Mouse (Mus musculus) CH12.LX (cell line): ENCODE measurements around the gene Gm43064. TPM values are rescaled to one million over a fixed set of nuclear protein-coding genes. Genes with fewer than 3 reads are reported as not detected.
"Not testable (repeated sequence)": the region's sequence is repeated elsewhere in the genome, so short reads cannot be mapped to it uniquely, and the experiment has no call there.

Experiments used
- DNase-seq: peaks from one replicate; pipeline ENCODE4 v3.0.0-alpha.2; 2013; ENCODE audit errors: extremely low read depth
- H3K27ac ChIP-seq: 2 replicates; pipeline ENCODE4 v1.5.1; 2012; ENCODE audit warnings: low read depth, mild to moderate bottlenecking, control low read depth, moderate library complexity; ENCODE audit not compliant: insufficient read depth
- H3K27me3 ChIP-seq: replicated peaks from 2 replicates; pipeline ENCODE3; 2012; ENCODE audit warnings: inconsistent platforms
- H3K36me3 ChIP-seq, 2 experiments: replicated peaks in 1 of 2; 2 replicates each; pipeline versions ENCODE3 to v1.6.1; 2012; ENCODE audit warnings: inconsistent platforms in 1 of 2, low read length in 1 of 2, mild to moderate bottlenecking in 1 of 2, mixed read lengths in 1 of 2, moderate library complexity in 1 of 2; ENCODE audit not compliant: control insufficient read depth in 1 of 2, insufficient read depth in 1 of 2
- H3K4me1 ChIP-seq, 2 experiments: 2 replicates each; pipeline ENCODE4 v1.6.1; 2012; ENCODE audit warnings: inconsistent platforms in 1 of 2, moderate library complexity in 1 of 2; ENCODE audit not compliant: insufficient read depth in 2 of 2, control insufficient read depth in 1 of 2
- H3K4me2 ChIP-seq: 2 replicates; pipeline ENCODE4 v1.6.1; 2012; ENCODE audit warnings: low read depth, mild to moderate bottlenecking, control low read depth; ENCODE audit not compliant: poor library complexity, insufficient read depth, severe bottlenecking
- H3K4me3 ChIP-seq, 3 experiments: fragments of 150-350 bp in 1 of 3; sonication (generic) in 1 of 3; replicated peaks in 1 of 3; 2 replicates each; pipeline versions ENCODE3 to v1.5.1; 2011 to 2012; ENCODE audit warnings: low read depth in 2 of 3, low read length in 2 of 3, mild to moderate bottlenecking in 2 of 3, moderate library complexity in 2 of 3, control low read depth in 1 of 3, improper control_type of control experiment in 1 of 3, inconsistent platforms in 1 of 3, mixed read lengths in 1 of 3; ENCODE audit not compliant: poor library complexity in 1 of 3
- H3K79me2 ChIP-seq: replicated peaks from 2 replicates; pipeline ENCODE4 v1.6.1; 2012; ENCODE audit warnings: mild to moderate bottlenecking, moderate library complexity; ENCODE audit not compliant: control insufficient read depth, poor library complexity, insufficient read depth, severe bottlenecking; ENCODE audit errors: extremely low read depth
- H3K9ac ChIP-seq: 2 replicates; pipeline ENCODE4 v1.6.1; 2012; ENCODE audit warnings: low read depth, mild to moderate bottlenecking, control low read depth, moderate library complexity; ENCODE audit not compliant: insufficient read depth
- H3K9me3 ChIP-seq: replicated peaks from 2 replicates; pipeline ENCODE3; 2012; ENCODE audit warnings: low read length, inconsistent platforms, mixed read lengths
- BHLHE40 ChIP-seq: IDR thresholded peaks from 2 replicates; pipeline ENCODE4 v1.6.1; 2011; ENCODE audit warnings: mild to moderate bottlenecking, low read depth, low read length, improper control_type of control experiment
- CTCF ChIP-seq, 2 experiments: IDR thresholded peaks in 1 of 2; conservative IDR thresholded peaks in 1 of 2; 2 replicates each; pipeline ENCODE4 v1.5.1; 2011 to 2012; ENCODE audit warnings: low read depth in 2 of 2, low read length in 2 of 2, improper control_type of control experiment in 1 of 2, inconsistent platforms in 1 of 2, mild to moderate bottlenecking in 1 of 2, moderate library complexity in 1 of 2
- ELF1 ChIP-seq: IDR thresholded peaks from 2 replicates; pipeline ENCODE4 v1.6.1; 2014; ENCODE audit warnings: low read depth, mild to moderate bottlenecking, inconsistent platforms, low read length, improper control_type of control experiment
- ETS1 ChIP-seq: conservative IDR thresholded peaks from 2 replicates; pipeline ENCODE4 v1.6.1; 2012; ENCODE audit warnings: low read depth, mild to moderate bottlenecking, inconsistent platforms, low read length, improper control_type of control experiment, moderate library complexity
- GABPA ChIP-seq: IDR thresholded peaks from 2 replicates; pipeline ENCODE4 v1.6.1; 2012; ENCODE audit warnings: low read depth, low read length, improper control_type of control experiment, inconsistent platforms; ENCODE audit not compliant: insufficient replicate concordance
- IRF4 ChIP-seq: IDR thresholded peaks from 2 replicates; pipeline ENCODE4 v1.6.1; 2014; ENCODE audit warnings: low read depth, mild to moderate bottlenecking, inconsistent platforms, low read length, improper control_type of control experiment
- JUND ChIP-seq: conservative IDR thresholded peaks from 2 replicates; pipeline ENCODE4 v1.6.1; 2011; ENCODE audit warnings: low read depth, low read length, improper control_type of control experiment
- KAT2A ChIP-seq: IDR thresholded peaks from 2 replicates; pipeline ENCODE4 v1.6.1; 2012; ENCODE audit warnings: low read length, improper control_type of control experiment, inconsistent platforms; ENCODE audit not compliant: insufficient replicate concordance
- MAFK ChIP-seq: IDR thresholded peaks from 2 replicates; pipeline ENCODE4 v1.6.1; 2011; ENCODE audit warnings: low read length, improper control_type of control experiment; ENCODE audit not compliant: insufficient replicate concordance
- MAX ChIP-seq: IDR thresholded peaks from 2 replicates; pipeline ENCODE4 v1.6.1; 2011; ENCODE audit warnings: low read length, improper control_type of control experiment
- MXI1 ChIP-seq: IDR thresholded peaks from 2 replicates; pipeline ENCODE4 v1.6.1; 2011; ENCODE audit warnings: mild to moderate bottlenecking, low read depth, low read length, improper control_type of control experiment
- MYC ChIP-seq: IDR thresholded peaks from 2 replicates; pipeline ENCODE4 v1.6.1; 2011; ENCODE audit warnings: low read depth, mild to moderate bottlenecking, improper control_type of control experiment, low read length
- NELFE ChIP-seq: IDR thresholded peaks from 2 replicates; pipeline ENCODE4 v1.6.1; 2011; ENCODE audit warnings: low read depth, low read length, improper control_type of control experiment
- PAX5 ChIP-seq: IDR thresholded peaks from 2 replicates; pipeline ENCODE4 v1.6.1; 2012; ENCODE audit warnings: low read length, inconsistent platforms, mixed read lengths
- POLR2A ChIP-seq: IDR thresholded peaks from 2 replicates; pipeline ENCODE4 v1.6.1; 2011; ENCODE audit warnings: low read depth, mild to moderate bottlenecking, improper control_type of control experiment, low read length
- POLR2AphosphoS2 ChIP-seq: IDR thresholded peaks from 2 replicates; pipeline ENCODE4 v1.6.1; 2011; ENCODE audit warnings: low read depth, low read length, improper control_type of control experiment
- SIN3A ChIP-seq: IDR thresholded peaks from 2 replicates; pipeline ENCODE4 v1.6.1; 2012; ENCODE audit warnings: low read length, improper control_type of control experiment, inconsistent platforms
- SMC3 ChIP-seq: IDR thresholded peaks from 2 replicates; pipeline ENCODE4 v1.6.1; 2011; ENCODE audit warnings: low read depth, low read length, improper control_type of control experiment
- TBP ChIP-seq: conservative IDR thresholded peaks from 2 replicates; pipeline ENCODE4 v1.6.1; 2011; ENCODE audit warnings: low read depth, low read length, improper control_type of control experiment
- TCF12 ChIP-seq: IDR thresholded peaks from 2 replicates; pipeline ENCODE4 v1.6.1; 2014; ENCODE audit warnings: low read depth, mild to moderate bottlenecking, inconsistent platforms, low read length, improper control_type of control experiment
- UBTF ChIP-seq: IDR thresholded peaks from 2 replicates; pipeline ENCODE4 v1.6.1; 2012; ENCODE audit warnings: low read depth, mild to moderate bottlenecking, inconsistent platforms, low read length, improper control_type of control experiment, moderate library complexity
- USF1 ChIP-seq: IDR thresholded peaks from 2 replicates; pipeline ENCODE4 v1.6.1; 2014; ENCODE audit warnings: low read depth, mild to moderate bottlenecking, inconsistent platforms, low read length, improper control_type of control experiment
- ZC3H11A ChIP-seq: IDR thresholded peaks from 2 replicates; pipeline ENCODE4 v1.6.1; 2012; ENCODE audit warnings: low read depth, mild to moderate bottlenecking, inconsistent platforms, low read length, improper control_type of control experiment
- ZNF384 ChIP-seq: IDR thresholded peaks from 2 replicates; pipeline ENCODE4 v1.6.1; 2012; ENCODE audit warnings: low read depth, low read length, improper control_type of control experiment, inconsistent platforms
- dilution Hi-C: fragments of 300-500 bp; cut with MboI; formaldehyde crosslinking; loops from 2 replicates; pipeline ENCODE4 v1.14.3; 2020; ENCODE audit warnings: low sequenced_read_pairs; ENCODE audit not compliant: extremely low pct_unique_long_range_greater_than_20kb, extremely low pct_ligation_motif_present
- in situ Hi-C: fragments of 300-500 bp; cut with MboI; formaldehyde crosslinking; loops from 3 replicates; pipeline ENCODE4 v1.14.3; 2019; ENCODE audit warnings: low sequenced_read_pairs, low pct_ligation_motif_present, low pct_unique_long_range_greater_than_20kb, mixed read lengths
- polyA plus RNA-seq: library from polyadenylated mRNA; unstranded; fragments of >175 nt; gene quantifications from 2 replicates; pipeline ENCODE4 v1.2.1, GENCODE M21; 2012; ENCODE audit warnings: low read depth; ENCODE audit not compliant: insufficient read length
- total RNA-seq, 2 experiments: library from RNA; depleted of rRNA; stranded (reverse); fragments of 300-350 nt in 1 of 2; fragments of >200 nt in 1 of 2; gene quantifications; 2 replicates each; pipeline ENCODE4 v1.2.3; 2012 to 2014

Gm43064 gene
- total and polyA plus RNA-seq, 3 experiments = 0.91 to 3.1 TPM; not detected in 1

DNA sequence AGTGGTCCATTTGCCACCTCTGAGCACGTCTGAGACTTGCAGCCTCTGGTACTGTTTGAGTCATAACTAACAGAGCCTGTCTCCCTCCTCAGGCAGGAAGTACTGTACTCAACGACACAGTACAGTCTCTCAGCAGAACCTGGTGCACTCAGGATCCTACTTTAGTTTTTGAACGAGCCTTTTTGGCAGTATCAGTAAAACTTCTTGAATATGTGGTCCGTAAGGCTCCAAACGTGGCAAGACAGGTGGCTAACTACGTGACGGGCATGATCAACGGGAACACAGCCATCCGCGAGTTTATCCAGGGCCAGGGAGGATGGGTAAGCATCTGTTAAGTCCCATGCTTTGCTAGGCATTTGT lies 26.6 kb downstream of the Gm43064 start (continued):
- TF ChIP-seq USF1 (no peak), BHLHE40 (peak; percentile 62), POLR2AphosphoS2 (no peak)

DNA sequence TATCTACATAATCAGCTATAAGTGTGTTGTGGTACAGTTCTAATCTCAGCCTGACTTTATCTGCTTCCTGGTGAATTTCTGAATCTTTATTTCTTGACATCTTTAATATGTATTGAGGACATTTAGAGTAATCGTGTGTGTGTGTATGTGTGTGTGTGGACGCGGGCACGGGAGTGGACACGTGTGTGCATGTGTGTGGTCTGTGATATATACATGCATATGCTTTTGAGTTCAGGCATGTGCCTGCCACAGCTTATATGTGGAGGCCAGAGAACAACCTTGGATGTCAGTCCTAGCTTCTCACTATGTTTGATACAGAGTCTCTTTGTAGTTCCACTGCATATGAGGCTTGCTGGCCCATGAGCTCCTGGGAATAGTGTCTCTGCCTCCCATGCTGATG lies 27.1 kb downstream of the Gm43064 start:
- H3K9ac ChIP-seq = peak overlapping the region; percentile 85
- no peak overlapping the region for H3K27ac ChIP-seq
- dilution Hi-C loops (no loop called here), in situ Hi-C loops (loop anchor here (25.0 kb wide), 1 partner anchor 251 kb away; no protein-coding TSS in a partner anchor)
- DNase-seq = no peak
- peaks cover 30% of the 10 kb centered on the region for H3K79me2 ChIP-seq
- TF ChIP-seq USF1 (no peak), GABPA (no peak), ETS1 (no peak), MXI1 (peak; percentile 84), SIN3A (peak; percentile 28; the same call in 1 of the 2 replicates), UBTF (no peak), ZC3H11A (no peak), ZNF384 (no peak), MAX (peak; percentile 51; the same call in 1 of the 2 replicates), MYC (peak; percentile 70), ELF1 (no peak), BHLHE40 (peak; percentile 94), IRF4 (no peak), NELFE (no peak)
- no peaks in the 10 kb centered on the region for H3K27me3 ChIP-seq
- peaks cover 6 to 22% of the 10 kb centered on the region in 2 experiments for H3K36me3 ChIP-seq
- H3K4me2 ChIP-seq = peak overlapping the region; percentile 66
- H3K4me3 ChIP-seq = peak overlapping the region; percentile 63 to 87 (median 64)
- peaks cover 3 to 11% of the 10 kb centered on the region in 2 experiments; a peak in 3 of 4 replicates for H3K4me1 ChIP-seq
- peaks cover 16% of the 10 kb centered on the region for H3K9me3 ChIP-seq

DNA sequence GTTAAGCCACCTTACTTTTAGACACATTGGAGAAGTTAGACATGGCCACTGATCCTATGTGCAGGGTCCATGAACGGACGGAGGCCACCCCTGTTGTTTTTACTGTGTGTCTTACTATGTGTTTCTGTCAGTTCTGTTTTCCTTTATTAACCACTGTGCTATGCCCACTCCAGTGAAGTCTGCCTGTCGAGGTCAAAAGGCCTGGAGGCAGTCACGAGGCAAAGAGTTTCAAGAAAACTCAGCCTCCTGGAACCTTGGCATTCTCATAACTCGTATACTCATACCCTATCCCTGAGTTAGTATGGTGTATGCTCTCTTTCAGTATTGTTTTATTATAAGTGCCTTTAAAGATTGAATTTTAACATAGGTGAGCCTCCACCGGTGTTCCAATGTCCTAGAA lies 30.3 kb downstream of the Gm43064 start:
- dilution Hi-C loops = no loop called here
- Histone ChIP-seq H3K9ac (no peak overlapping the region), H3K79me2 (peaks cover 30% of the 10 kb centered on the region), H3K27ac (no peak overlapping the region), H3K4me3 (no peak overlapping the region), H3K9me3 (peaks cover 31% of the 10 kb centered on the region), H3K36me3 (peaks cover 17 to 42% of the 10 kb centered on the region in 2 experiments), H3K4me1 (peaks cover 3 to 12% of the 10 kb centered on the region in 2 experiments; a peak in 3 of 4 replicates), H3K27me3 (no peaks in the 10 kb centered on the region), H3K4me2 (no peak overlapping the region)
- DNase-seq = no peak
- in situ Hi-C loops = loop anchor here (25.0 kb wide), 1 partner anchor 248 kb away; no protein-coding TSS in a partner anchor
- no peak for TF ChIP-seq TCF12
- no peak for TF ChIP-seq SMC3
- TF ChIP-seq KAT2A = no peak
- TF ChIP-seq IRF4 = no peak
- TF ChIP-seq POLR2A = no peak
- no peak for TF ChIP-seq ELF1
- TF ChIP-seq UBTF = no peak
- TF ChIP-seq USF1 = no peak
- no peak for TF ChIP-seq BHLHE40
- no peak for TF ChIP-seq TBP
- TF ChIP-seq NELFE = no peak
- TF ChIP-seq MAFK = no peak
- TF ChIP-seq MYC = no peak
- no peak for TF ChIP-seq MXI1
- TF ChIP-seq CTCF (conservative IDR thresholded peaks at IDR 0.05 in 1 of 2, IDR thresholded peaks at IDR 0.05 in 1 of 2; ENCODE audit: low read depth in 2 of 2, low read length in 2 of 2) = no peak
- TF ChIP-seq PAX5 = no peak
- TF ChIP-seq JUND = no peak

DNA sequence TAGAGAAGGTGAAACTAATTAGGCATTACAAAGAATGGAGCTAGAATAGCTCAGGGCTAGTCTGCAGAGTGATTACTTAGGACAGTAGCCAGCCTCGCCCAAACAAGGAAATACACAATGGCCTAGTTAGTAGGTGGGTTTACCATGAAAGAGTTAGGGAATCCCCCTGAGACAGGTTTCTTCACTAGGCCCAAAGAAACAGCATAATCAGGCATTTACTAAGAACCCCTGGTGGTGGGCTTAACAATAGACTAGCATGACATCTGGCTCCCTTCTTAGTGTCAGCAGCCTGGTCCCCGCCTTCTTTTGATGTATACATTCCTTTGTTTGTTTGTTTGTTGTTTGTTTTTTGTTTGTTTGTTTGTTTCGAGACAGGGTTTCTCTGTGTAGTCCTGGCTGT lies 30.8 kb downstream of the Gm43064 start:
- H3K9ac ChIP-seq, dilution Hi-C loops, H3K27me3 ChIP-seq, DNase-seq, H3K4me2 ChIP-seq, H3K4me3 ChIP-seq, H3K27ac ChIP-seq: not testable (repeated sequence)
- Histone ChIP-seq H3K79me2 (peaks cover 30% of the 10 kb centered on the region), H3K9me3 (peaks cover 31% of the 10 kb centered on the region), H3K4me1 (peaks cover 3 to 13% of the 10 kb centered on the region in 2 experiments; a peak in 3 of 4 replicates), H3K36me3 (peaks cover 19 to 47% of the 10 kb centered on the region in 2 experiments)
- in situ Hi-C loops = loop anchor here (25.0 kb wide), 1 partner anchor 247 kb away; no protein-coding TSS in a partner anchor
